In the genomic region with DNA sequence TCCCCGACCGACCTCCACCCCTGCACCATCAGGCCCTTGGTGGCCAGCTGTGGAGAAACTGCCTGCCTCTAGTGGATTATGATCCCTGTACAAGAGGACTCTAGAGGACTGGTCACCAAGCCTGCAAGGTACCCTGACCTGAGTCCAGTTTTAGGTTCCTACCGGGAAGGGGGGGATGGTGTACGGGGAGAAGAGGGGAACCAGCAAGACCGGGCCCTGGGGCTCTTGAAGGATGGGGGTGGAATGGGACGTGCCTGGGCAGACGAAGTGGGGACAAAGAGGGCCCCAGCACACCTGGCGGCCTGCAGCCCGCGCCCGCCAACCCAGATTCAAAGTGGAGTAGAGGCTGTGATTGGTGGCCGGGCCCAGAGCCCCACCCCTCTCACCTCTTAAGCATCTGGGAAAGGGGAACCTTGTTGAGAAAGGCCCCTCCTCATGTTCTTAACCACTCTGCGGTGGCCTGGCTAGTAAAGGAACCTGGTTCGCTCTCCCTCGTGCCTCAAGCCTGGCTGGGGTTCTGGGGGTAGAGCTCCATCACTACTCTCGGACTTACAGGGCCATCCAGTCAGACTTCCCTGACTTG, we compare ENCODE assay signal across 8 mouse cellular contexts. TPM values are rescaled to one million over a fixed set of nuclear protein-coding genes. Genes with fewer than 3 reads are reported as not detected.
DNase-seq lines count a peak whose midpoint lies in the region; ATAC-seq and TF ChIP-seq lines count a peak whose summit lies in the region.

No protein-coding gene starts in this region.

- peaks cover 13% of the 10 kb centered on the region for H3K4me1 ChIP-seq in ES-Bruce4 (ENCODE audit: control insufficient read depth, insufficient read depth, low read length)
- H3K4me1 ChIP-seq in forebrain, embryonic 12.5 days: peaks cover 65% of the 10 kb centered on the region
- peaks cover 59% of the 10 kb centered on the region for H3K4me1 ChIP-seq in stomach, embryonic 15.5 days

- no peaks in the 10 kb centered on the region for H3K27me3 ChIP-seq in ES-Bruce4 (ENCODE audit: control insufficient read depth, insufficient read depth, low read length, poor library complexity, severe bottlenecking)
- H3K27me3 ChIP-seq in forebrain, embryonic 12.5 days: no peaks in the 10 kb centered on the region
- H3K27me3 ChIP-seq in stomach, embryonic 15.5 days (replicated peaks): no peaks in the 10 kb centered on the region

- H3K36me3 ChIP-seq in ES-Bruce4 (ENCODE audit: control insufficient read depth, insufficient read depth, low read length, poor library complexity, severe bottlenecking): no peaks in the 10 kb centered on the region
- H3K36me3 ChIP-seq in forebrain, embryonic 12.5 days (replicated peaks): no peaks in the 10 kb centered on the region
- H3K36me3 ChIP-seq in stomach, embryonic 15.5 days: no peaks in the 10 kb centered on the region

- H3K4me3 ChIP-seq in ES-Bruce4 (ENCODE audit: low read depth, low read length): peak overlapping the region; percentile 68
- H3K4me3 ChIP-seq in forebrain, embryonic 12.5 days (replicated peaks): peak overlapping the region; percentile 43
- peak overlapping the region; percentile 47 for H3K4me3 ChIP-seq in stomach, embryonic 15.5 days (replicated peaks)

- H3K4me2 ChIP-seq in forebrain, embryonic 12.5 days: peak overlapping the region; percentile 69
- peak overlapping the region; percentile 85 for H3K4me2 ChIP-seq in stomach, embryonic 15.5 days

- no peak for TF ChIP-seq POLR2A in ES-Bruce4 (IDR thresholded peaks at IDR 0.05; ENCODE audit: insufficient read depth, low read length)

- peak; percentile 95 for DNase-seq in 416B (ENCODE audit: low read depth)
- peak; percentile 63 for DNase-seq in kidney, postnatal 10 days
- no peak for DNase-seq in ovary, postnatal 36 days (ENCODE audit: low spot score)
- no peak for DNase-seq in urinary bladder, adult 18-20 months (ENCODE audit: low spot score in 2 of 2)

- H3K9ac ChIP-seq in ES-Bruce4 (ENCODE audit: low read depth, poor library complexity, severe bottlenecking): peak overlapping the region; percentile 82
- H3K9ac ChIP-seq in forebrain, embryonic 12.5 days: peak overlapping the region; percentile 62
- H3K9ac ChIP-seq in stomach, embryonic 15.5 days: peak overlapping the region; percentile 53; the same call in 1 of the 2 replicates

- no peak for TF ChIP-seq CTCF in ES-Bruce4 (IDR thresholded peaks at IDR 0.05; ENCODE audit: low read depth, low read length)

- H3K9me3 ChIP-seq in ES-Bruce4 (replicated peaks; ENCODE audit: control insufficient read depth, insufficient read depth, low read length, poor library complexity, severe bottlenecking): no peaks in the 10 kb centered on the region
- H3K9me3 ChIP-seq in forebrain, embryonic 12.5 days: no peaks in the 10 kb centered on the region
- H3K9me3 ChIP-seq in stomach, embryonic 15.5 days: no peaks in the 10 kb centered on the region

- peak; percentile 14 for ATAC-seq in forebrain, embryonic 12.5 days (ENCODE audit: low FRiP score)
- ATAC-seq in megakaryocyte progenitor cell, adult 5-6 weeks (replicated peaks; ENCODE audit: poor library complexity): peak; percentile 16
- peak; percentile 19; the same call in 1 of the 2 replicates for ATAC-seq in stomach, embryonic 15.5 days (ENCODE audit: insufficient read depth, low FRiP score, low read depth)

- WGBS in forebrain, embryonic 12.5 days: 6% methylated on average over 16 of the region's 16 CpGs
- 17% methylated on average over 16 of the region's 16 CpGs for WGBS in stomach, embryonic 15.5 days

- no peak for TF ChIP-seq EP300 in ES-Bruce4 (IDR thresholded peaks at IDR 0.05; ENCODE audit: insufficient read depth, low read depth, low read length)

- peak overlapping the region; percentile 99 for H3K27ac ChIP-seq in ES-Bruce4 (ENCODE audit: insufficient read depth, low read length)
- peak overlapping the region; percentile 97 for H3K27ac ChIP-seq in forebrain, embryonic 12.5 days
- H3K27ac ChIP-seq in stomach, embryonic 15.5 days: peak overlapping the region; percentile 98

RNA-seq across cellular contexts. Expression of a gene that starts 23.3 kb away (rescaled TPM):
- polyA plus RNA-seq in ES-Bruce4 (2011; ENCODE audit: insufficient read depth, insufficient read length, low read depth, missing spikeins): 3,893 and 3,930 TPM in 2 replicates
- 3,257 and 3,328 TPM in 2 replicates for polyA plus RNA-seq in forebrain, embryonic 12.5 days (2016; fragmentation: Nextera tagmentation; extraction: Ambion mirVana)
- 6,310 and 6,455 TPM in 2 replicates for total RNA-seq in megakaryocyte progenitor cell, adult 5-6 weeks (2015)
- 6,827 and 7,265 TPM in 2 replicates for total RNA-seq in megakaryocyte progenitor cell, adult 5-6 weeks (2017)
- 2,449 and 2,521 TPM in 2 replicates for polyA plus RNA-seq in stomach, embryonic 15.5 days (2015; fragmentation: Nextera tagmentation; extraction: Ambion mirVana)

Comparison
In these comparisons a context has a peak if more than half of its experiments do, and no peak if none do; other contexts are left out.
1. DNase-seq: peak in 416B (single experiment) and kidney, postnatal 10 days (single experiment); none in ovary, postnatal 36 days (single experiment) and urinary bladder, adult 18-20 months (0 of 2).
2. Peak in every context shown above with its lines, with median percentiles within 50 percentile points of each other: H3K27ac ChIP-seq, H3K4me3 ChIP-seq, H3K9ac ChIP-seq and ATAC-seq.